Mouse (Mus musculus): ENCODE data around the gene Lman1l. TPM values are rescaled to one million over a fixed set of nuclear protein-coding genes. Genes with fewer than 3 reads are reported as not detected.

Lman1l gene
- polyA plus RNA-seq, 1 experiment from 2014 or later = not detected

DNA sequence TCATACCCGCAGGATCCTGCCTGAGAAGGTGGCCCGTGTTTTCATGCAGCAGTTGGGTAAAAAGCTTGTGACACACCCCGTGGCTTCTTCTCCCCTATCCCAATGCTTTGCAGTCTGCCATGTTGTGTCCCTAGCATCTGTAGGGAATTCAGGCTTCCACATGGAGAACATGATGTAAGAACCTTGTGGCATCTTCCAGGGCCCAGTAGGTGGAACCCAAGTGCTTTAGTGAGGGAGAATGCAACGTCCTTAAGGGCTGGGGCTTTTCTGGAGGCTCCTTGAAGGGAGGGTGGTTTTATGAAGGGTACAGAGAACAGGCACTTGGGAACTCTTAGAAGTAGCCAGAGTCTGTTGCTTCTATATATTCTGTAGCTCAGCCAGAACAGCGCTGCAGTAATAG lies 29.8 kb downstream of the Lman1l start:
- H3K27ac ChIP-seq = no peak overlapping the region
- peak overlapping the region; percentile 87; the same call in 1 of the 2 replicates for H3K4me2 ChIP-seq (replicated peaks)
- peaks cover 48% of the 10 kb centered on the region for H3K36me3 ChIP-seq

DNA sequence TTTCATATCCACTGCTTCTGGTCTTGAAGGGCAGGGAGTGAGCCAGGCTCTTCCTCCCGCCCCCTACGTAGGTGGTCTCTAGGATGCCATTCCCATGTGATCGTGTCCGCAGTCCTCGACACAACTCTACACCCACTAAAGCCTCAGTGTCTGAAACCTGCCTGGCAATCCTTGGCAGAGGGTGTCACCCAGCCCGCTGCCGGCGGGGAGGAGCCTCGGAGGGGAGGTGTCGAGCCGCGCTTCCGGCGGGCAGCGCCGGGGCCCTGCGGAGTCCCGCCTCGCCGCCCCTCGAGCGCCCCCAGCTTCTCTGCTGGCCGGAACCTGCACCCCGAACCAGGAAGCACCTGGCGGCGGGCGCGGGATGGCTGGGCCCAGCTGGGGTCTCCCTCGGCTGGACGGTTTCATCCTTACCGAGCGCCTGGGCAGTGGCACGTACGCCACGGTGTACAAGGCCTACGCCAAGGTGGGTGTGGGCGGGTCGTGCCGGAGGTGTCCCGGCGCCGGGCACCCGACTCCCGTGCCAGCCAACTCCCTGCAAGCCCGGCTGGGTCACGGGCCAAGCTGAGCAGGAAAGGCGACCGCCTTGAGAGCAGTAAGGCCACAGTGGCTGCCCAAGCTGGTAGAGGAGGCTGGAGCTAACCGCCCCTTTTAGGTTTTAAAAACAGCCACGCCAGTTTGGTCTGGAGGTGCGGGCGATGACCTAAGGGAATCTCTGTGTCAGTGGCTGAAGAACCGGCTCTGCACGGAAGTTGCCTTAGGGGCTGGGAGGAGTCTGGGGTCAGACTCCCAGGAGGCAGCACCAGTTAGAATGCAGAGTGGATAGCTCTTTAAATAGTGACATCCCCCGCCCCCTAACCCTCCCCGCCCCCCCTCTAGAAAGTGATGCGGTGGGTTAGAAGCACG lies 31.1 kb downstream of the Lman1l start, which contains the start of gene Ulk3:
Gene Ulk3 (plus strand): TSS at position 229 of the 903 bp plus-strand sequence.
- H3K9me3 ChIP-seq = no peaks in the 10 kb centered on the region
- peaks cover 46% of the 10 kb centered on the region for H3K36me3 ChIP-seq
- H3K4me2 ChIP-seq (replicated peaks) = peak within 1 kb of the TSS; percentile 87
- no peaks in the 10 kb centered on the region for H3K27me3 ChIP-seq (replicated peaks)
- WGBS = under 1% methylated on average over 58 of the region's 58 CpGs
- peak within 1 kb of the TSS; percentile 37; the same call in 1 of the 2 replicates for H3K27ac ChIP-seq
- peaks cover 15% of the 10 kb centered on the region for H3K4me1 ChIP-seq
- peak; percentile 90 for ATAC-seq (ENCODE audit: low FRiP score, low read depth)
- H3K9ac ChIP-seq = peak within 1 kb of the TSS; percentile 73
- H3K4me3 ChIP-seq = peak within 1 kb of the TSS; percentile 67

More for the DNA sequence above, 29.8 kb downstream of the Lman1l start:
- 38% methylated on average over 5 of the region's 5 CpGs for WGBS
- Histone ChIP-seq H3K27me3 (replicated peaks) (no peaks in the 10 kb centered on the region), H3K9ac (no peak overlapping the region), H3K9me3 (no peaks in the 10 kb centered on the region), H3K4me1 (peaks cover 15% of the 10 kb centered on the region), H3K4me3 (no peak overlapping the region)
- no peak for ATAC-seq (ENCODE audit: low FRiP score, low read depth)

DNA sequence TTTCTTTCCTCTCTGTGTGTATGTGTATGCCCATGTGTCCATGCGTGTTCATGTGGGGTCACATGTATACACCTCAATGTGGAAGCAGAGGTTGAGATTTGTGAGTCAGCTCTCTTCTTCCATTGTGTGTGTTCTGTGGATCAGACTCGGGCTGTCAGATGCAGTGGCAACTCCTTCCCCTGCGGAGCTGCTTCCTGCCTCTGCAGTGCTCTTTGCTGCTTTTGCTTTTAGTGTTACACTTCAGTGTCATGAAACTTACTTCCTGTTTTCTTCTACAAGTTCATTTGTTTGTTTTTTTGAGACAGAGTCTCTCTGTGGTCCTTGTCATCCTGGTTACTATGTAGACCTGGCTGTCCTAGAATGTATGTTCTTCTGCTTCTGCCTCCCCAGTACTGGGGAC lies 35.6 kb downstream of the Lman1l start:
- H3K36me3 ChIP-seq = peaks cover 70% of the 10 kb centered on the region
- no peak for ATAC-seq (ENCODE audit: low FRiP score, low read depth)
- no peak overlapping the region for H3K4me3 ChIP-seq
- no peak overlapping the region for H3K9ac ChIP-seq
- H3K9me3 ChIP-seq = no peaks in the 10 kb centered on the region
- H3K4me2 ChIP-seq (replicated peaks) = no peak overlapping the region
- H3K27me3 ChIP-seq (replicated peaks) = no peaks in the 10 kb centered on the region
- H3K27ac ChIP-seq = no peak overlapping the region
- 82% methylated on average over 3 of the region's 3 CpGs for WGBS
- peaks cover 11% of the 10 kb centered on the region for H3K4me1 ChIP-seq

DNA sequence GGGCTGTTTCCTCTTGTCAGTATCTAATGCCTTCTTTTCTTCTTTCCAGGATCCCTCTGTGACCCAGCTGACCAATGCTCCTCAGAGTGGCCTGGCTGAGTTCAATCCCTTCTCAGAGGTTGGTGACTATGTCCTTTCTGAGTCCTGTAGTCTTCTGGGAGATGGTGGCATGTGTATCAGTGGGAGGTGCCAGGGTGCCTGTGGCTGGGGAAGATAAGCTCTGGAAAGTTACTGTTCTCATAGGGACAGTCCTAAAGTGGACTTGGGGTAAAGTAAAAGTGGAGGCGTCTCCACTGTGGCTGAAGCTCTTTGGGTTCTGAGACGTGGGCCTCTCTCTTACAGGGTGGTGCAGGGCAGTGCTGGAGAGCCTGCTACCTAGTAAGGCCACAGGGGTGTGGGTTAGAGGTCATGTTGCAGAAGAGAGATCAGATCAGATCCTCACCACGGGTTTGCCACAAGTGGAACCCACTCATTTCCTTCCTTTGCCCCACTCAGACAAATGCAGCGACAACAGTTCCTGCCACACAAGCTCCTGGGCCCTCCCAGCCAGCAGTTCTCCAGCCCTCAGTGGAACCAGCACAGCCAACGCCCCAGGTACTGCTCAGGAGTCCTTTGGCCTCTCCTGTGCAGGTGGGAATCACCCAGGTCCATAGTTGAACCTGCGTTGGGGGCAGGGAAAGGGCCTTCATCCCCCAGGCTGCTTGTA lies 43.3 kb downstream of the Lman1l start:
- Histone ChIP-seq H3K9me3 (no peaks in the 10 kb centered on the region), H3K27ac (no peak overlapping the region), H3K36me3 (peaks cover 61% of the 10 kb centered on the region), H3K9ac (no peak overlapping the region), H3K27me3 (replicated peaks) (no peaks in the 10 kb centered on the region), H3K4me3 (no peak overlapping the region), H3K4me2 (replicated peaks) (no peak overlapping the region), H3K4me1 (no peaks in the 10 kb centered on the region)
- no peak for ATAC-seq (ENCODE audit: low FRiP score, low read depth)
- WGBS = 84% methylated on average over 6 of the region's 6 CpGs

DNA sequence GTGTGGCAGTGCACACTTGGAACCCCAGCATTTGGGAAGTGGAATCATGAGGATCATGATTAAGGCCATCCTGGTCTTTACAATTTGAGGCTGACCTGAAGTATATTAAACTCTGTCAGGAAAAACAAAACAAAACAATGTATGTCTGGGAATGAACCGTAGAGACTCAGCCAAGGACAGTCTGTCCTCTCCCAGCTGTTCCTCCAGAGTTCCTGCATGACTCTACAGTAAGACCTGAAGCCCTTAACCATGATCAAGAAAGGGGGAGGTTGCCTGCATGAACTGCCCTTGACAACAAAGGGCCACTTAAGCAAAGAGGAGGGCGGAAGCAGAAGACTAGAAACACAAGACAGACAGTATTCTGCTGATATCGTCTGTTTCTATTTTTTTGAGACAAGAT lies 45.0 kb downstream of the Lman1l start:
- Histone ChIP-seq H3K36me3 (peaks cover 53% of the 10 kb centered on the region), H3K9me3 (no peaks in the 10 kb centered on the region), H3K4me3 (no peak overlapping the region), H3K27ac (no peak overlapping the region), H3K4me1 (no peaks in the 10 kb centered on the region), H3K27me3 (replicated peaks) (no peaks in the 10 kb centered on the region), H3K4me2 (replicated peaks) (no peak overlapping the region), H3K9ac (no peak overlapping the region)
- ATAC-seq (ENCODE audit: low FRiP score, low read depth) = no peak
- 88% methylated on average over 3 of the region's 3 CpGs for WGBS

DNA sequence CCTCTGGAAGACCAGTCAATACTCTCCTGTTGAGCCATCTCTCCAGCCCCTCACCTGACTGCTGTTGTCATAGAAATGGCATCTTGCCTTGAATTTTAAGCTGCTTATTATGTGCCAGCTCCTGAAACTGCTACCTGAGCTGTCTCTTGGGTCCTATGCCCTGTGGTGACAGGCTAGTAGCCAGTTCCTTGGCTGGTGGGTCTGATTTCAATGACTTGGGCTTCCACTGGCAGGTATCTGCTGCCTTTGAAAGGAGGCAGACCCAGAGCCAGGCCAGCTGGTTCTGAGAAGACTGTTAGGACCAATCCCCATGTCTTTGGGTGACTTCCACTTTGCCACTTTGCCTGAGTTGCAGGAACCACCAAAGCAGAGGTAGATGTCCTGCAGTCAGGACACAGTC lies 46.2 kb downstream of the Lman1l start:
- H3K4me2 ChIP-seq (replicated peaks) = no peak overlapping the region
- H3K27ac ChIP-seq = no peak overlapping the region
- peaks cover 49% of the 10 kb centered on the region for H3K36me3 ChIP-seq
- no peaks in the 10 kb centered on the region for H3K9me3 ChIP-seq
- H3K4me3 ChIP-seq = no peak overlapping the region
- H3K27me3 ChIP-seq (replicated peaks) = no peaks in the 10 kb centered on the region
- no peaks in the 10 kb centered on the region for H3K4me1 ChIP-seq
- no peak for ATAC-seq (ENCODE audit: low FRiP score, low read depth)
- H3K9ac ChIP-seq = no peak overlapping the region

DNA sequence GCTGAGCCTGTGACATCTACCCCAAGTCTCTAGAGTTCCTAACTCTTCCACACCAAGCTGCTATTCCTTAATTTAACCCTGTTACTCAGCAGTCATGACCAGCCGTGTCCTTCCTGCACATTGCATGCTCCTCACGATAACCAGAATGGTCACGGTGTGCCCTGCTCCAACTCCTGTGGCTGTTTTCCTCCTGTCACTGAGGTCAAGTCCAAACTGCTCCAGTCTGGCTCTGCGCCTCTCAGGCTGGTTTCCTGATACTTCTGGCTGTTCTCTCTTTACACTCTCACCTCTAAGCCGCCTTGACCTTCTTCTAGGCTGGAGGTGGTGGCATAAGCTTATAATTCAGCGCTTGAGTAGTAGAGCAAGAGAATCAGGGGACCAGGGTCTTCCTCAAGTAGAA lies 52.1 kb downstream of the Lman1l start:
- peaks cover 35% of the 10 kb centered on the region for H3K36me3 ChIP-seq
- no peak for ATAC-seq (ENCODE audit: low FRiP score, low read depth)
- WGBS = 97% methylated on average over 6 of the region's 6 CpGs

DNA sequence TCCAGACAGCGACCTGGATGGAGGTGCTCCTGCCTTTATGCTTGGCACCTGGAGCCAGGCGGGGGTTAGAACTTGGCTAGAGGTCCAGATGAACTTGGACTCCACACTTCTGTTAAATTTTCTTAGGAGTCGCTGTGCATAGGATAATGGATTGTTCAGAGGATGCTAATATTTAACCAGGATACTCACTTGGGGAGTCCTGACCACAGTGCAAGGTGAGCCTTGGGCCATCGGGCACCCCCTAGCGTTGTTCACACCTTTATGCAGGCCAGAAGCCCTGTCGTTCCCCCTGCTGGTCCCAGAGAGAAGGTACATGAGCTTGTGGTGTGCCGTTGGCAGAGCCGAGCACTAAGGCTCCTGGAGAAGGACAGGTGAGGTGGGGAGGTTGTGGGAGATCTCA lies 53.7 kb downstream of the Lman1l start:
- no peak overlapping the region for H3K4me2 ChIP-seq (replicated peaks)
- WGBS = 61% methylated on average over 8 of the region's 8 CpGs

More for the DNA sequence above, 52.1 kb downstream of the Lman1l start:
- no peak overlapping the region for H3K4me3 ChIP-seq
- no peak overlapping the region for H3K4me2 ChIP-seq (replicated peaks)
- H3K9me3 ChIP-seq = no peaks in the 10 kb centered on the region
- no peak overlapping the region for H3K27ac ChIP-seq
- no peaks in the 10 kb centered on the region for H3K4me1 ChIP-seq
- no peaks in the 10 kb centered on the region for H3K27me3 ChIP-seq (replicated peaks)
- no peak overlapping the region for H3K9ac ChIP-seq

DNA sequence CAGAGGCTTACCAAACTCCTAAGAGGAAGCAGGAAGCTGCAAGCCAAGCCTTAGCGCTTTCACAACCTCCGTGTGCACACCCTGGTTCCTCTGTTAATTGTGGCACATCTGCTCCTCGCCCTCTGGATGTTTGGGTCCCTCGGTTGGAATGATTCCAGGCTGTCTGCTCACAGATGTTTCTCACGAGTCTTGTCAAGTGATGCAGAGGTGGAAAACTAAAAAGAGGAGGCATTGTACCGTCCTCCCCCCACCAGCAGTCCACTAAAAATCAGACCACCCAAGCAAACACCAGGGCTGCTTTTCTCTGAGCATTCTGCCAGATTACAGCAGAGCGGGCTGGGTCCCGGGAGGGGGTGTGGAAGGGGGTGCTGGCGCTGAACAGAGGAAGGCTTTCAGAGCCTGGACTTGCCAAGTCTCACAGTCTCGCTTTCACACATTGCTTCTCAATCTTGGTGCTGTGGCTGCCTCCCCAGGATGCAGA lies 54.8 kb downstream of the Lman1l start:
- no peaks in the 10 kb centered on the region for H3K9me3 ChIP-seq
- H3K4me2 ChIP-seq (replicated peaks) = peak overlapping the region; percentile 16; the same call in 1 of the 2 replicates
- H3K27me3 ChIP-seq (replicated peaks) = no peaks in the 10 kb centered on the region
- 0 out of 2 replicates have a peak overlapping the region, but pooled peaks have one; percentile 13 for H3K9ac ChIP-seq
- WGBS = 61% methylated on average over 10 of the region's 10 CpGs
- H3K4me3 ChIP-seq = no peak overlapping the region
- no peak overlapping the region for H3K27ac ChIP-seq
- H3K4me1 ChIP-seq = peaks cover 19% of the 10 kb centered on the region
- peaks cover 21% of the 10 kb centered on the region for H3K36me3 ChIP-seq
- no peak for ATAC-seq (ENCODE audit: low FRiP score, low read depth)

More for the DNA sequence above, 53.7 kb downstream of the Lman1l start:
- H3K27ac ChIP-seq = no peak overlapping the region
- H3K9ac ChIP-seq = no peak overlapping the region
- H3K36me3 ChIP-seq = peaks cover 28% of the 10 kb centered on the region
- no peaks in the 10 kb centered on the region for H3K9me3 ChIP-seq
- H3K4me1 ChIP-seq = peaks cover 12% of the 10 kb centered on the region
- no peak for ATAC-seq (ENCODE audit: low FRiP score, low read depth)
- no peak overlapping the region for H3K4me3 ChIP-seq
- no peaks in the 10 kb centered on the region for H3K27me3 ChIP-seq (replicated peaks)

DNA sequence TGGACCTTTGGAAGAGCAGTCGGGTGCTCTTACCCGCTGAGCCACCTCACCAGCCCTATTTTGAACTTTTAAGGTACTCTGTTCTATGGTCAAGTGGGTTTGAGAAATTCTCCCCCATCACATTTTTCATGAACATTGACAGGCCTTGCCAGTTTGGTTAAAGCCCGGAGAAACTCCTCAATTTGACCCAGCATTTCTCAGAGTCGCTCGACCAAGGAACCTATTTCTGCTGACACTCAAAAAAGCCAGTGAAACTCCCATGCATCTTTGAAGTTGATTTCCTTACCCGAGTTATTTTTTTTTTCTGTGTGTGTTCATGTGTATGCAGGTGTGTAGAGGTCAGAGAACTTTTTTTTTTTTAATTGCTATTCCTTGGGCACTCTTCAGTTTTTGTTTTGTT lies 56.0 kb downstream of the Lman1l start:
- H3K36me3 ChIP-seq = peaks cover 17% of the 10 kb centered on the region
- H3K4me2 ChIP-seq (replicated peaks) = no peak overlapping the region
- no peaks in the 10 kb centered on the region for H3K9me3 ChIP-seq
- H3K27ac ChIP-seq = no peak overlapping the region
- 91% methylated on average over 6 of the region's 6 CpGs for WGBS
- H3K4me1 ChIP-seq = peaks cover 19% of the 10 kb centered on the region
- no peak overlapping the region for H3K4me3 ChIP-seq
- H3K27me3 ChIP-seq (replicated peaks) = no peaks in the 10 kb centered on the region
- no peak overlapping the region for H3K9ac ChIP-seq
- no peak for ATAC-seq (ENCODE audit: low FRiP score, low read depth)

DNA sequence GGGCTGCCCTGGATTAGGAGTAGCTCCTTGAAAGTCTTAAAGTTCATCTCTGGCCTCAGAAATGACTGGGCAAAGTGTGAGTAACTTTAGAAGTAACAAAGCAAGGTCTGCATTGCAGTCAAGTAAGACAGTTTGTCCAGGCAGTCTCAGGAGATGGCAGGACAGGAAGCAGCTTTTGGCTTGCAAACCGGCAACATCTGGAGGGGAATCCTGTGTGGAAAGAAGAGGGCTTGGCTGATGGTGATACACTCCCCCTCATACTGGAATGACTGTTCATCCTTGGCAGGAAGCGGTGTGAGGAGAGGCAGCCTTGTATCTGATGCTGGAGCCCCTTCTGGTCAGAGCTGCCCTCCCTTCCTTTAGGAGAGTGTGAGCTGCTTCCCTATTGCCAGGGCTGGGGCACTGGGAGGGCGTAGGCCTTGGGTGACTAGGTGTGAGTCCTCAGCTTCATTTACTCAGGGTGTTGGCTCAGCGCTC lies 57.6 kb downstream of the Lman1l start:
- ATAC-seq (ENCODE audit: low FRiP score, low read depth) = no peak
- H3K9ac ChIP-seq = no peak overlapping the region
- no peak overlapping the region for H3K27ac ChIP-seq
- WGBS = 82% methylated on average over 4 of the region's 4 CpGs
- H3K4me2 ChIP-seq (replicated peaks) = 0 out of 2 replicates have a peak overlapping the region, but pooled peaks have one; percentile 12
- H3K4me3 ChIP-seq = no peak overlapping the region
- H3K4me1 ChIP-seq = peaks cover 19% of the 10 kb centered on the region
- no peaks in the 10 kb centered on the region for H3K9me3 ChIP-seq
- H3K27me3 ChIP-seq (replicated peaks) = no peaks in the 10 kb centered on the region
- H3K36me3 ChIP-seq = peaks cover under 1% of the 10 kb centered on the region

DNA sequence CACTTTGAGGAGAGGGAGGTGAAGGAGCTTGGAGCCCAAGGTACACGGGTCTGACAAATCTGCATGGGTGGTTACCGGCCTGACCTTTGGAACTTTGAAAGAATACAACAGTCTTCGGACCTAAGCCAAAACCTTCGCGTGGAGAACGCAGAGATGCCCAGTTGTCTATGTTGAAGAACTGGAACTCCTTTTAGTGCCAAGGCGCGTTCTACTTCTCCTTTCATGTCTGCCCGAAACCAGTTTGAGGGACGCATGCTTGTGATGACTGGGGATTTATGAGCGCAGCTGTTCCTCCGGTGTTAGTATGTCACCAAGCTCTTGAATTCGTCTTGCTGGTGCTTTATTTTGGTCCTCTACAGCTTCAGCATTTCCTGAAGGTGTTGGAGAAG lies 58.9 kb downstream of the Lman1l start:
- no peak for ATAC-seq (ENCODE audit: low FRiP score, low read depth)
- H3K27me3 ChIP-seq (replicated peaks) = no peaks in the 10 kb centered on the region
- H3K36me3 ChIP-seq = no peaks in the 10 kb centered on the region
- H3K4me1 ChIP-seq = peaks cover 19% of the 10 kb centered on the region
- H3K9ac ChIP-seq = no peak overlapping the region
- peak overlapping the region; percentile 83 for H3K4me2 ChIP-seq (replicated peaks)
- 80% methylated on average over 13 of the region's 13 CpGs for WGBS
- no peaks in the 10 kb centered on the region for H3K9me3 ChIP-seq
- peak overlapping the region; percentile 69 for H3K4me3 ChIP-seq
- no peak overlapping the region for H3K27ac ChIP-seq
